Mouse (Mus musculus): ENCODE data around the gene Col1a2. TPM values are rescaled to one million over a fixed set of nuclear protein-coding genes. Genes with fewer than 3 reads are reported as not detected.

The Col1a2 gene
- polyA plus RNA-seq, 1 experiment, result 11.9 TPM

DNA sequence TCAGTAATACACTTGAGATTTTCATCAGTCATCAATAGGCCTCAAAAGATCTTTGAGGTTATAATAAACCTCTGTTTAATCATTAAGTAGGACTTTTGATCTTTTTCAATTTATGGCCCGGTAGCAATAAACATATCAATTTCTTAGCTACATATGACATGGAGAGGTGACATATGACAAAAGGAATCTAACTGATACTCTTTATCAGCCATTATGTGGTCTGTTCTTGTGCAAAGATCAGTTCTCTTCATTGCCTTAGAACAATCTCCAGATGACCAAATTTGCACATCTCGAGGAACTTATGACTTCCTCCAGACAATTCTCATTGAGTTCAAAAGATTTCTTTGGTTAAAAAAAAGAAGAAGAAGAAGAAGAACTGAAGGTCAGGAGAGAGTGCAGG, 10.1 kb downstream of the Col1a2 start:
- no peak for DNase-seq (ENCODE audit: extremely low spot score in 1 of 2, low spot score in 1 of 2)

DNA sequence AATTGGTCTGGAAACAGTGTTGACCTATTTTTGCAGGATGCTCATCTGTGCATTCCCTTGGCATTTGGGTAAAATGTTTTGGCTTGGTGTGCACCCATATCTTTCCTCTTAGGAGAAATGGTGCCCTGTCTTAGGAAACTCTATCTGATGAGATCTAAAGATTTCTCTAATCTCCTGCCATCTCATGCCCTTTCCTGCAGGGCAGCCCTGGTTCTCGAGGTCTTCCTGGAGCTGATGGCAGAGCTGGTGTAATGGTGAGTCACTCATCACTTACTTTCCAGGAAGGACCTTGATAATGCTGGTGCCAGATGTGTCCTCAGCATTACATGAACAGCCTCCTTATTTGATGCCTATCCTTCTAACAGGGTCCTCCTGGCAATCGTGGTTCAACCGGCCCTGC, 16.4 kb downstream of the Col1a2 start:
- DNase-seq (ENCODE audit: extremely low spot score in 1 of 2, low spot score in 1 of 2), result no peak

DNA sequence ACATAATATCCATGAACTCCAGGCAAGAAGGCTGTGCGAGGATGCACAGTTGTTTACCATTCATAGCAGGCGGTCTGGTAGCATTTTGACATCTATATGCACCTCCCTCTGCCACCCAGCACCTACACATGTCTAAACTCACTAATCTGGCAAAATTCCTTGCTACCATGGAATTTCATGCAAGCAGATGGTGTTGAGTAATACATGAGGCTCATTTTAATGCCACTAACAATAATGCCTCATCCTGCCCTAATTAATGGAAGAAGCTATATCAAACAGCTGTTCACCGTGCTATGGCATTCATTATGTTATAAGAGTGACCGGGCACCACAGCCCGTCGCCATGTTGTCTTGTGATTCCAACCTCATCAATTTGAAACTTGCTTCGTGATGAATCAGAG, 23.8 kb downstream of the Col1a2 start:
- no peak for DNase-seq (ENCODE audit: extremely low spot score in 1 of 2, low spot score in 1 of 2)

DNA sequence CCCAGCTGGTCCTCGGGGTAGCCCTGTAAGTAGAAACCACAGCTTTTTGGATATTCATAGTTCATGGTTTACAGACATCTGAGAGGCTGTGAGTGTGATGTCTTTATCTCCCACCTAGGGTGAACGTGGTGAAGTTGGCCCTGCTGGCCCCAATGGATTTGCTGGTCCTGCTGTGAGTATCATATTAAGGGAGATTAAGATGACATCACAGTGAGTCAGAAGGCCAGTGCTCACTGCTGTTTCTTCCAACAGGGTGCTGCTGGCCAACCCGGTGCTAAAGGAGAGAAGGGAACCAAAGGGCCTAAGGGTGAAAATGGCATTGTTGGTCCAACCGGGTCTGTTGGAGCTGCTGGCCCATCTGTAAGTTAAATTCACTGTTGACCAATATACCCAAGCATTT, 26.4 kb downstream of the Col1a2 start:
- no peak for DNase-seq (ENCODE audit: extremely low spot score in 1 of 2, low spot score in 1 of 2)

DNA sequence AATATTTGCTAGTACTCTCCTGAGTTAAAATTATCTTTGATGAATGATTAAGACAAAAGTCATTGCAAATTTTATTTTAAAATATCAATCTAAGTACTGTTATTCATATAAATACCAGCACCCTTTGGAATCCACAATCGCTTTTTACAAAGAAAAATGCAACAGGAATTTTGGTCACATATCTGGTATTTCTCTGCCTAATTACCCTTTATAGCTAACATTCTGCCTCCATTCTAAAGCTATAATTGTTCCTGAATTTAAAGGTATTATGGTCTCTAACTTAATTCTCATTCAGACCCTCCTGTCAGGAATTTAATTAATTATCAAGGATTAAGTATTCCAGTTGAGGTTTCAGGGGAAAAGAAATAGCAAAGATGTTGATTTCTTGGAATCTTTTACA, 28.3 kb downstream of the Col1a2 start:
- no peak for DNase-seq (ENCODE audit: extremely low spot score in 1 of 2, low spot score in 1 of 2)

DNA sequence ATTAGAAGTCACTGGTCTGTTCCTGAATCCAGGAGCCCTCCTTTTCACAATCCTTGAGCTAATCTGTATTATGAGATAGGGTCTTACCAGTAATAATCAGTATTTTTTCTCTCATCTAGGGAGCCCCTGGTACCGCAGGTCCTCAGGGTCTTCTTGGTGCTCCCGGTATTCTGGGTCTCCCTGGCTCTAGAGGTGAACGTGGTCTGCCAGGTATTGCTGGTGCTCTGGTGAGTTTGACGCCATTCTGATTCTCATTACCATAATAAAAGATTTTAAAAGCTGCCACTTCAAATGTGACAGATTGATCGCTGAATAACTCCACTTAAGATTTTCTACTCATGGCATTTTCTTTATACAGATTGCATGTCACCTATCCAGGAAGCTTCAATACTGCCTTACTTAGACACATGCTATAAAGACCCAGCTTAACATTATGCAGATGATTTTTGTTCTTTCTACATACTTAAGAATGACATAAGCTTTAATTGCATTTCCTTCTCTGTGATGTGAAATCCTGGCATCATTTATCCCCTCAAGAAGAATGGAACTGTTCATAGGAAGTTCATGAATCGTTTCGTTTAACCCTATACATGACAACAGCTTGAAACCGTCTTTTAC, 30.0 kb downstream of the Col1a2 start:
- DNase-seq (ENCODE audit: extremely low spot score in 1 of 2, low spot score in 1 of 2), result no peak

DNA sequence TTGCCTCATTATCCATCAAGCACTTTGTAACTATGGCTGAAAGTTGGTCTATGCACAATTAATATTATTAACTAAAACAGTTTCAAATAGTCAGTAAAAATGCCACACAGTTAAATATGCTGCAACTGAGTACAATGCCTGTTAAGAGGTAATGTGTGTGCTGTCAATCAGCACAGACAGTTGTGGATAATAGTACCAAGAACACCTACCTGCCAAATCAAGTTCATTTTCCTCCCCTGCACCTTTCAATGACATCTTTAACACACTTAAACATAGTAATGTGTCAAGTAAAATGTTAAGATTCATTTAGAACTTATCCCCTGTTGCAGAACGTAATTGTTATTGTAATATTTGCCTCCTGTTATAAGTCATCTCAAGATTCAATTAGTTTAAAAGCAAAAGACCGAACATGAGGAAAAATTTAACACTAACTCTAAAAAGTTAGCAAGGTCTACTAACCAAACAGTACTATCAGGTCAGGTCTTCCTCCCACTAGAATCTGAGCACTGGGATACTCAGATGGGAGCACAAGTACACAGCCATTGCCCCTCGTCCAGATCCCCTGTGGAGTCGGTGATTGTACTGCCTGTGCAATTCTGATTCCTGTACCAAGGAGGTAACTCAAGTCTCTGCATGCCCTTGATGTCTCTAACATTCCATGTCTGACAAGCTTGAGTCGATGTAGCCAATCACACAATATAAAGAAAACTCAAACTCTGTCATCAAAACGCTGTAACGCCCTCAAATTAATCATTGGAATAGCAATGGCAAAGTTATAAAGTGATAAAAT, 37.5 kb downstream of the Col1a2 start:
- no peak for DNase-seq (ENCODE audit: extremely low spot score in 1 of 2, low spot score in 1 of 2)

DNA sequence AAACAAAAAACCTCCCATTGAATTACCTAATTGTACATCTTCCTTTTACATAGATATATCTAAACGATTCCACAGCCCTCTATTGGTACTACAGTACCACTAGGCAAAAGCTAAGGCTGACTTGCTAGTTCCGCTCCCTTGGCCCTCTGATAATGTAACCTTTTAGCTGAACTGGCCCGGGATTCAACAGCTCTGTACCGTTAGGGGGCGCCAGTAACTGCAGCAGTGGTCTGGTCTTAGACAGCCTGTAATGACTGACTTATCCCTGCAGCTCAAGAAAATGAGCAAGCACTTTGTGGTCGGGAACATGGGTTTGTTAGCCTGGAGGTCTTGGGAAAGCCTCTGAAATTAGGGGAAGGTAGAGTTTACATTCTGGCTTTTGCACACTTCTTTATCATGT, 39.9 kb downstream of the Col1a2 start:
- peak in 1 of 2 experiments; percentile 20 for DNase-seq (ENCODE audit: extremely low spot score in 1 of 2, low spot score in 1 of 2)

DNA sequence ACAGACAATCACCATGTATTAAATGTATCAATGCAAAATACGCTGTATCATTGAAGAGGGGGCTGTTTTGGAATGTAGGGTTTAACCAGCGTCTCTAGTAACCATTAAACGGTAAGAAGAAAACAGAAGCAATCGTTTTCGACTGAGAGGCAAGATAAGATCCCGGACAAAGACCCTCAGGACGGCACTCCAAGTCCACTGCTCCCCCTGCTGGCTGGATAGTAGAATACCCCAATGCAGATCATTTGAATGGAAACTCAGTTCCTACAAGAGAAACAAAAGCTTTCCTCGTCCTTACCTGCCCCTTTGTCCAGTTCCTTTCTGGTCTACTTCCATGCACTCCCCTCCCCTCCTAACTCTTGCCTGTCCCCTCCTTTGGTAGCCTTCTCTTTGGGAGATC, 41.1 kb downstream of the Col1a2 start:
- peak in 1 of 2 experiments; percentile 70 for DNase-seq (ENCODE audit: extremely low spot score in 1 of 2, low spot score in 1 of 2)

DNA sequence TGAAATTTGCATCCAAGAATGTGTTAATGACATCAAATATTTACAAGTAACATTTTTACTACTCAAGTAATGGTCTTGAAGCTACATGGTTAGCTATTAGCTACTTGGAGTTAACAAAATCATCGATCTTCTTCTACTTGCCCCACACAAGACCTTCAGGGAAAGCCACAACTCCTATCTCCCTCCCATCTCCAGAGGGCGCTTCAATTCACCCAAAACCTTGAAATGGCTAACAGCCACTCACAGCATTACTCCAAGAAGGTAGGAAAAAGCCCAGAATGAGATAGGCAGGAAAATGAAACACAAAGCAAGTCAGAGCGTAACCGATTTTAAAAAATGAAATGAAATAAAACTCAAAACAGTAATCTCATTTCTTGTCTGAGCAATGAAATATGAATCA, 44.3 kb downstream of the Col1a2 start:
- peak in 1 of 2 experiments; percentile 39 for DNase-seq (ENCODE audit: extremely low spot score in 1 of 2, low spot score in 1 of 2)

DNA sequence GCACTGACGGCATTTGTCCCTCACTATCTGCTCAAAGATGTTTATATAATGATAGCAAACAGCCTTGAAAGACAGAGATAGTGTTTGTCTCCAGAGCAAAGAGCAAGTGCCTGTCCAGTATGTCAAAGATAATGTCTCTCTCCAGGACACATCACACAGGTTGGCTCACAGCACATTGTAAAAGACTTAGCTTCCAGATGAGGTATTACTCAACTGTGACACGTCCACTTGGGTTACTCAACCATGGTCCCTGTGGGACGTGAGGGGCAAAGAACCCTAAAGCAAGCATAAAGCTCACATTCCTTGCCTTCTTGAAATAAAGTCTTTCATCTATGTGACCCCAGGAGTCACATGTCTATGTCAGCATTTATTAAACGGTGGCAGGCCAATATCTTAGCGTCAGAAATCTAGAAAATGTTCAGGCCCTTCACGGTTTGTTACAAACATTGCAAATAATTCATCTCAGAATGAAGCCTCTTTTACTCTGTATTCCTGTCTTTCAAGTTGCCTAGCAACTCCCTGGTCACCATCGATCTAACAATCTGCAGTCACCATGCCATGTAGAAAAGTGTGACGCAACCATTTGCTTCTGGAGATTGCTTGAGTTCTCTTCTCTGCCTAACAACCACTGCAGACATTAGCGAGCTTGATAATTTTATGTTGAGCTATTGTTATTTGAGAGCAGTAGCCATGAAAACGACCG, 45.4 kb downstream of the Col1a2 start:
- no peak for DNase-seq (ENCODE audit: extremely low spot score in 1 of 2, low spot score in 1 of 2)

DNA sequence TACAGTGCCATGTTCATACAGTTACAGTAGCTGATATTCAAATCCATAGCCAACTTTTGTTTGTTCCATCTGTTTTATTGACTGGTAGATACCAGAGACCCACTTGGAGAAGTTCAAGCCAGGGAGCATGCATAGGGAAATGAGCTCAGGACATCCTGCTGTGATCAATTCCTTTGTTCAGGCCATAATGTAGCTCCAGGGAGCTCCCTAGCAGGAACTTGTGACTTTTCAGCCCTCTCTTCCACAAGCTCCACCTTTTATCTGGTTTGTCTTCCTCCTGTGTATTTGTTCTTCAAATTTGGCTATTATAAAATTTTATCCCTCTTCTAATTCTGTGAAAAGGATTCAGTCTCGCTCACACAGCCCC, 45.9 kb downstream of the Col1a2 start:
- DNase-seq (ENCODE audit: extremely low spot score in 1 of 2, low spot score in 1 of 2), result no peak

DNA sequence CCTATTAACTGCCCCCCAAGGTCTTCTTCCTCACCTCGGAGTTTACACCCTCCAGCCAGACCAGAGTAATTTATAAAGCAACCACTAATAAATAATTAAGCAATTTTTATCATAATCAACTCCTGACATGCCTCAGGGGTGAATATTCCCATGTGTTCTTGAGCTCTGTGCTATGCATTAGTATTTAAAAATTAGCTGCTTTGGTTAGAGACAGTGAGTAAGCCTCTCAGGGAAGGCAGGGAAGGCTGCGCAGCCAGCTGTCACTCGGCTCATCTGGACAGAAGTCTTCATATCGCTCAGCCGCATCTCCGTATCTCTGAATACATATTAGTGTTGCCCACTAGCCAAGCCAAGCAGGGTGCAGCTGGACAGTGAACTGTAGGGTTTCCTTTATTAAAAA, 50.8 kb downstream of the Col1a2 start:
- no peak for DNase-seq (ENCODE audit: extremely low spot score in 1 of 2, low spot score in 1 of 2)

DNA sequence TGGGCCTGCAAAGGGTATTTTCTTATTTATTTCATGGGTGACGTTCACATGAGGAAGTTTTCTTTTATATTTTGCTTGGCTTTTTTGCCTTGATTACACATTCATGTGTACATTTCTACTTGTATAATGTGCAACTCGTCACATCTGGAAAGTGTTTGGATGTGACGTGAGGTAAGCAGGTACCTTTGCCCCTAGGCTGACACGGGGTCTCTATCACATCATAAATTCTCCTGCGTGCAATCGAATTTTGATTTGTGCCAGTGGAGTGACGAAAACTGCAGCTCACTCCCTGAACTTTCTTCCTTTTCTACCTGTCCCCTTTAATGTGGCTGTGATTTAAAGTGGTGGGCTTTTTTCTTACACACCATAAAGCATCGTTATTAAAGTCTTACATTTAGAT, 52.5 kb downstream of the Col1a2 start:
- no peak for DNase-seq (ENCODE audit: extremely low spot score in 1 of 2, low spot score in 1 of 2)

DNA sequence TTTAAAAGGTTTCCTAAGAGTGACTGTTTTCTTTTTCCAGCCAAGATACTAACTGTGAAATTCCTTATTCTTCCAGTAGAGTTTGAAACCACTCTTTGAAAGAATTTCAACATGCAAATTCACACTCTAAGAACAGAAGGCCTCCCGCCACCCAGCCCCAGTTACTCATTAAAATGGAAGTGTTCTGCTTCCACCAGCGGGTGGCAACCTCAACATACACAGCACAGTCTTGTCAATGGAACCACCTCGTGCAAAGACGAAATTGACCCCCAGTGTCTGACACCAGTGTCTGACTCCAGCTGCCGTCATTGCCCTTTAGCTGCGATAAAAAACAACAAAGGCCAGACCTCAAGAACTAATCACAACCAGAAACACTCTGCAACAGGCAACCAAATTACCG, 53.1 kb downstream of the Col1a2 start:
- DNase-seq (ENCODE audit: extremely low spot score in 1 of 2, low spot score in 1 of 2), result peak; percentile 30 to 71

DNA sequence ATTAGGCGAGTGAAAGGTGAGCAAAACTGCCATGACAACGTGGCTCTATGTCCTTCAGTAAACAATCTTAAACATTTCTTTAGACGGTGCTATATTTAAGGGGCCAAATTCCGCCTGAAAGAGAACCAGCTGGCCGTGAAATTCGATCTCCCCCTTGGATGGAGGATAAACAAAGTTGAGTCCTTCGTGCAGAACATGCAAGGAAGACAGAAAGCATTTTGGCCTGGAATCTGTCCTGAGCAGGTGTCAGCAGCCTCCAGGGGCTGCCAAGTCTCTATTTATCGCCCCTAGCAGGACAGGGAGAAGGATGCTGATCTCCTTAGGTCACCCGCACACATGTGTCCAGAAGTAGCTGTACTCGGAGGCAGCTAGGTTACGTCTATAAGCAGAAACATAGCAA, 56.5 kb downstream of the Col1a2 start:
- DNase-seq (ENCODE audit: extremely low spot score in 1 of 2, low spot score in 1 of 2), result no peak

DNA sequence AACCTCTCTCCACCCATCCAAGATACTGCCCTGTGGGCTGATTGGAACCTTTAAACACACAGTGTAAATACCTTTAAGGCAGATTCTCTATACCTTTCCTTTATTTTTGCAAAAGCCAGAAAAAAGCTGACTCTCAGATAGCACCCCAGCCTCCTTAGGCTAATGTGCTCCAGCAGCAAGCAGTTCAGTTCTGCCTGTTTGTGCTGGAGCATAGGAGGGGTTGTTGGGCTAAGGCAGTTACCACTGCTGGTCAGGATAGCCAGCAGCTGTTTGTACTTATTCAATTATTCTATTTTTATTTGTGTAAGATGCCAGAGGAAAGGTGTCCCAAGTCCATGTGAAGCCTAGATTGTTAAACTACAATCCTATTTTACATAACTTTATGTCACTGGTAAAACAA, 57.0 kb downstream of the Col1a2 start:
- no peak for DNase-seq (ENCODE audit: extremely low spot score in 1 of 2, low spot score in 1 of 2)

DNA sequence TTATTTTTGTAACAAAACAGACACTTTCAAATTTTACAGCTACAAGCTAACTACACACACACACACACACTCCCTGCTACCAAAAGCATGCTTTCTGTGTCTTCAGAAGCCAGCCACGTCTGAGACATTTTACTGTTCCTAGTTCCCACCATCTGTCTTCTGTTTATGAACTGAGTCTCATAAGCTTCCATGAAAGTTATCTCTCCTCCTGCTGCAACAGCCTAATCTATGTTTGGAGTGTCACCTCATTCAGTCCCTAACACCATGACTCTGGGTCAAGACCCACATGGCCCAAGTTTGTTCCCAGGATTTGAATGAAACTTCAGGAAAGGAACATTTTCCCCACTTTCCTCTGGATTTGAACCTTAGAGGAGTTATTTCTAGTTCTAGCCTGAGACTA, 57.8 kb downstream of the Col1a2 start:
- no peak for DNase-seq (ENCODE audit: extremely low spot score in 1 of 2, low spot score in 1 of 2)

DNA sequence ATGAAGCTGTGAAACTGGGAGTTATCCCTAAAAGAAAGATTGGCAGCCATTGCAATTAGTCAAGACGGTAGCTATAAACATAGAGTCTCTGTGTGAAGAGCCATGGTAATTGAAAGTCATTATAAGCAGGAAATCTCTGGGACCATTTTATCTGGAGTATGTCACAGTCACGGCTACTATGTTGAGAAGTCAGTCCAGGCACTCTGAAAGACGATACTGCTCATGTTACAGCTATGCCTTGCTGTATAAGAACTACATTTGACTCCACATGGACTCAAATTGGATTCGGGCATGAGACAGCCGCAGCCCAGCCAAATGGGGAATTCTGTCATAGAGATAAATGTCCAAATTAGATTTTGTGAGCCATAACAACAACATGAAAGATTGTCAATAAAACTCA, 58.9 kb downstream of the Col1a2 start:
- no peak for DNase-seq (ENCODE audit: extremely low spot score in 1 of 2, low spot score in 1 of 2)

DNA sequence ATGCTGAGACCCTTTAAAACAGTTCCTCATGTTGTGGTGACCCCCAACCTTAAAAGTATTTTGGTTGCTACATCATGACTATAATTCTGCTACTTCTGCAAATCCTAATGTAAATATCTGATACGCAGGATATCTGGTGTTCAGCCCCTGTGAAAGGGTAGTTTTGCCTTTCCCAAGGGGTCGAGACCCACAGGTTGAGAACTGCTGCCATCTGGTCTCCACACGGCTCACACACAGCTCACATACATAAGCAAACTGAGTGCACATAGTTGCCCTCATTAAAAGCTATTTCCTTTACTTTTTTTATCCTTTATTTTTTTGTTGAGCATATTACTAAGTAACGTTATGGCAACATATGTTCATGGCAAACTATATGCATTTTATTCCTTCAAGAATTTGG, 65.8 kb downstream of the Col1a2 start:
- no peak for DNase-seq (ENCODE audit: extremely low spot score in 1 of 2, low spot score in 1 of 2)

DNA sequence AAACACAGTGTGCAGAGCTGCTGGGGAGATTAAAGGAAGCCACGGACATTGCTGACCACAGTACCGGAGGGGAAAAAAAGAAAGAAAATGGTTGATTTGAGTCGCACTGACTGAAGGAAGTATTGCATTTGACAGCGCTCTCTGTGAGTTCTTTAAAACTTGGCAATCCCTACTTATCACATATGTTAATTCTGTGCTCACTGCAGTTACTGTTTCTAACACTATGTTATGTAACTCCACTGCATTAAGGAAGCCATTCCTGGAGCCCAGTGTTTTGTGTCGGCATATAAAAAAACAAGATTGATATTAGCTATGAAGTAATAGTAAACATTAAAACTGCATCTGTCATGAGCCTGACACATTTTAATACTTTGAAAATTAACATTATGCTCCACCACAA, 73.1 kb downstream of the Col1a2 start:
- peak in 1 of 2 experiments; percentile 25 for DNase-seq (ENCODE audit: extremely low spot score in 1 of 2, low spot score in 1 of 2)

DNA sequence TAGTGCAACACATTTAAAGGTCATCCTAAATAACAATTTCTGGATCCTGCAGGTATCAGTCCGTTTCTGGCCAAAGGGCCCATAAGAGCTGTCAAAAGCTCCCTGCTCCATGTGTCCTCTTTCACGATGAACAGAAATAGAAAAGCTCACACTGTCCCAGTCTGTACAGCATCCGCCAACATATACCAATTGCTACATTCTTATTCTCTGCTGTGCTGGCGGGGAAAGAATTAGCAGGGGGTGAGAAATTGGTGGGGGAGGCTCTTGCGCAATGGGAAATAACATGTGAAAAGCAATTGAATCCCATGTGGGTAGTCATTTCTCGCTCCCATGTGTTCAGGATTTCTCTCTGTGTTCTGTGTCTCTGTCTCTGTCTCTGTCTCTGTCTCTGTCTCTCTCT, 73.7 kb downstream of the Col1a2 start:
- no peak for DNase-seq (ENCODE audit: extremely low spot score in 1 of 2, low spot score in 1 of 2)

Data from frontal cortex, adult 2 months (tissue).